ENCODE assay signal across 8 mouse cellular contexts in the genomic region with DNA sequence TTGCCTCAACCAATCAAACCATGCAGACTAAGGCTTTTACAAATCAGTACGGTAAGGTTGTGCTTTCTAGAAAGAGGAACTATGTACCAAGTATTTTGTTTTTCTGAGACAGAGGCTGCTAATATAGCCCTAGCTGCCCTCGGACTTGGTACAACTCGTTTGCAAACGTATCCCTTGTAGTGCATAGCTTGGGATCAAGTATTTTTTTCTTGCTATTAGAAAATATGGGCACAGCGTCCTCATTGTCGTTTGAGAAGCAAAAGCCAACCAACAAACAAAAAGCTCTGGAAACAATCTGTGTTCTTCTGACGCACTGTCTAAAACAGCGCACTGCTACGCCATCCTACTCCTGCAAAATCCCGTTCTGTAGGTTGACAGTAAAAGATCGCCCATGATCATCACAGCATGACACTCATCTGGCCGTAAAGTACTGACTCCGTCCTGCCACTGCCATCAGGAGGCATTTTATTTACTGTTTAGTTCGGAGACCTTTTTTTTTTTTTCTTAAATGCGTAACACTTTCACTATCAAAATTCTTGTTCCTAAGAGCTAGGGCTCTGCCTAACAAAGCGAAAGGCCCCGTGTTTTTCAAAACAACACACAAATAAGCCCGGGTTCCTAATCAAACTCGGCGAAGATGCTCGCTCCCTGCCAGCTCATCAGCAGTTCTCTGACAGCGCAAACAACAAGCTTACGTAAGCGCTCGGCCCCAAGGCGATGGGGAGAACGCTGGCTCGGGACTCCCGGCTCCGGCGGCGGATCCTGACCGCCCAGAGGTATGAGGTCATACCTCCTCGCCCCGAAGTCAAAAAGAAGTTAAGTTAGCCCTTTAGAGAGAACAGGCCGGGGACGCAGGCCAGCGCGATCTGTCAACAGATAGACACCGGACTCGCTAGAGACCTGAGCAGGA. TPM values are rescaled to one million over a fixed set of nuclear protein-coding genes. Genes with fewer than 3 reads are reported as not detected.
DNase-seq lines count a peak whose midpoint lies in the region; ATAC-seq and TF ChIP-seq lines count a peak whose summit lies in the region.

No protein-coding gene starts in this region.

- peak overlapping the region; percentile 93 for H3K27ac ChIP-seq in embryonic facial prominence, embryonic 12.5 days
- peak overlapping the region; percentile 92 to 99; a peak in 3 of 4 replicates for H3K27ac ChIP-seq in heart, embryonic 14.5 days (replicated peaks in 1 of 2; ENCODE audit: control insufficient read depth in 1 of 2, insufficient read depth in 1 of 2, low read depth in 2 of 2, low read length in 2 of 2)
- H3K27ac ChIP-seq in kidney, postnatal 0 days: peak overlapping the region; percentile 92
- H3K27ac ChIP-seq in lung, embryonic 15.5 days: peak overlapping the region; percentile 88

- no peak for ATAC-seq in embryonic facial prominence, embryonic 12.5 days (ENCODE audit: insufficient number of reproducible peaks, insufficient read depth, low FRiP score, low TSS enrichment)
- ATAC-seq in heart, embryonic 14.5 days (ENCODE audit: insufficient number of reproducible peaks, insufficient read depth, low FRiP score, low read depth): 0 out of 2 replicates have a peak, but pooled peaks have one; percentile 4
- no peak for ATAC-seq in kidney, postnatal 0 days (replicated peaks; ENCODE audit: low FRiP score, low read depth)
- 0 out of 2 replicates have a peak, but pooled peaks have one; percentile 15 for ATAC-seq in lung, embryonic 15.5 days (ENCODE audit: borderline replicate concordance, extremely low read depth, low FRiP score, low TSS enrichment)

- DNase-seq in cerebellum, adult 11 months: peak; percentile 32
- DNase-seq in cerebellum, postnatal 10 days: no peak
- peak; percentile 35 for DNase-seq in R1 (ENCODE audit: low read depth, low spot score)
- no peak for DNase-seq in kidney, postnatal 0 days (ENCODE audit: low spot score)
- DNase-seq in right cerebral cortex, postnatal 14 days: peak; percentile 32

- H3K4me3 ChIP-seq in embryonic facial prominence, embryonic 12.5 days: peak overlapping the region; percentile 99
- peak overlapping the region; percentile 88 to 92 for H3K4me3 ChIP-seq in heart, embryonic 14.5 days (ENCODE audit: control insufficient read depth in 1 of 2, insufficient read depth in 1 of 2, low read depth in 1 of 2, low read length in 2 of 2)
- H3K4me3 ChIP-seq in kidney, postnatal 0 days (replicated peaks; ENCODE audit: low read depth, low read length): peak overlapping the region; percentile 93
- peak overlapping the region; percentile 66 for H3K4me3 ChIP-seq in lung, embryonic 15.5 days

- H3K4me2 ChIP-seq in embryonic facial prominence, embryonic 12.5 days (replicated peaks): peak overlapping the region; percentile 100
- H3K4me2 ChIP-seq in heart, embryonic 14.5 days (ENCODE audit: low read length): peak overlapping the region; percentile 97
- H3K4me2 ChIP-seq in kidney, postnatal 0 days (ENCODE audit: low read length): peak overlapping the region; percentile 91
- peak overlapping the region; percentile 96 for H3K4me2 ChIP-seq in lung, embryonic 15.5 days

- peak overlapping the region; percentile 94 for H3K9ac ChIP-seq in embryonic facial prominence, embryonic 12.5 days
- H3K9ac ChIP-seq in heart, embryonic 14.5 days (ENCODE audit: low read length): peak overlapping the region; percentile 91
- H3K9ac ChIP-seq in kidney, postnatal 0 days (ENCODE audit: low read depth, low read length): peak overlapping the region; percentile 96
- peak overlapping the region; percentile 80 for H3K9ac ChIP-seq in lung, embryonic 15.5 days

- peaks cover 25% of the 10 kb centered on the region for H3K4me1 ChIP-seq in embryonic facial prominence, embryonic 12.5 days
- H3K4me1 ChIP-seq in heart, embryonic 14.5 days (ENCODE audit: control insufficient read depth in 2 of 2, insufficient read depth in 2 of 2, low read length in 2 of 2): peaks cover 9 to 33% of the 10 kb centered on the region in 2 experiments
- H3K4me1 ChIP-seq in kidney, postnatal 0 days (replicated peaks; ENCODE audit: insufficient read depth, low read length): peaks cover 19% of the 10 kb centered on the region
- H3K4me1 ChIP-seq in lung, embryonic 15.5 days: peaks cover 27% of the 10 kb centered on the region

- H3K27me3 ChIP-seq in embryonic facial prominence, embryonic 12.5 days: no peaks in the 10 kb centered on the region
- no peaks in the 10 kb centered on the region for H3K27me3 ChIP-seq in heart, embryonic 14.5 days (ENCODE audit: control insufficient read depth, insufficient read depth, low read length)
- no peaks in the 10 kb centered on the region for H3K27me3 ChIP-seq in kidney, postnatal 0 days (ENCODE audit: insufficient read depth, low read length)
- no peaks in the 10 kb centered on the region for H3K27me3 ChIP-seq in lung, embryonic 15.5 days

- H3K9me3 ChIP-seq in embryonic facial prominence, embryonic 12.5 days: no peaks in the 10 kb centered on the region
- H3K9me3 ChIP-seq in heart, embryonic 14.5 days (ENCODE audit: control insufficient read depth, low read length): no peaks in the 10 kb centered on the region
- no peaks in the 10 kb centered on the region for H3K9me3 ChIP-seq in kidney, postnatal 0 days (replicated peaks; ENCODE audit: low read length)
- no peaks in the 10 kb centered on the region for H3K9me3 ChIP-seq in lung, embryonic 15.5 days

- TF ChIP-seq CTCF in kidney, postnatal 0 days (IDR thresholded peaks at IDR 0.05; ENCODE audit: low read depth): no peak

- 19% methylated on average over 39 of the region's 41 CpGs for WGBS in embryonic facial prominence, embryonic 12.5 days
- 17% methylated on average over 41 of the region's 41 CpGs for WGBS in heart, embryonic 14.5 days
- WGBS in kidney, postnatal 0 days: 18% methylated on average over 41 of the region's 41 CpGs
- 16% methylated on average over 41 of the region's 41 CpGs for WGBS in lung, embryonic 15.5 days

- peaks cover 35% of the 10 kb centered on the region for H3K36me3 ChIP-seq in embryonic facial prominence, embryonic 12.5 days
- H3K36me3 ChIP-seq in heart, embryonic 14.5 days (ENCODE audit: control insufficient read depth, insufficient read depth, low read length): peaks cover 50% of the 10 kb centered on the region
- peaks cover 18% of the 10 kb centered on the region for H3K36me3 ChIP-seq in kidney, postnatal 0 days (ENCODE audit: insufficient read depth, low read length)
- peaks cover 34% of the 10 kb centered on the region for H3K36me3 ChIP-seq in lung, embryonic 15.5 days

RNA-seq across cellular contexts. Expression of a gene that starts 0.8 kb away (rescaled TPM):
- polyA plus RNA-seq in embryonic facial prominence, embryonic 12.5 days (2016; fragmentation: Nextera tagmentation; extraction: Ambion mirVana): 23.1 and 26.5 TPM in 2 replicates
- 16.6 and 18.2 TPM in 2 replicates for polyA plus RNA-seq in heart, embryonic 14.5 days (2014; fragmentation: Nextera tagmentation; extraction: Ambion mirVana)
- polyA plus RNA-seq in kidney, postnatal 0 days (2015; fragmentation: Nextera tagmentation; extraction: Ambion mirVana): 8.3 and 11.1 TPM in 2 replicates
- 16.7 and 19.5 TPM in 2 replicates for polyA plus RNA-seq in lung, embryonic 15.5 days (2015; fragmentation: Nextera tagmentation; extraction: Ambion mirVana)

RNA-seq across cellular contexts. Expression of a gene that starts 1.0 kb away (rescaled TPM):
- 87.3 and 93.1 TPM in 2 replicates for polyA plus RNA-seq in embryonic facial prominence, embryonic 12.5 days (2016; fragmentation: Nextera tagmentation; extraction: Ambion mirVana)
- polyA plus RNA-seq in heart, embryonic 14.5 days (2014; fragmentation: Nextera tagmentation; extraction: Ambion mirVana): 80.4 and 91.8 TPM in 2 replicates
- 154 and 169 TPM in 2 replicates for polyA plus RNA-seq in kidney, postnatal 0 days (2015; fragmentation: Nextera tagmentation; extraction: Ambion mirVana)
- polyA plus RNA-seq in lung, embryonic 15.5 days (2015; fragmentation: Nextera tagmentation; extraction: Ambion mirVana): 91.7 and 91.9 TPM in 2 replicates

RNA-seq across cellular contexts. Expression of a gene that starts 1.1 kb away (rescaled TPM):
- polyA plus RNA-seq in embryonic facial prominence, embryonic 12.5 days (2016; fragmentation: Nextera tagmentation; extraction: Ambion mirVana): 12.7 and 13.5 TPM in 2 replicates
- polyA plus RNA-seq in heart, embryonic 14.5 days (2014; fragmentation: Nextera tagmentation; extraction: Ambion mirVana): 4.7 and 5.9 TPM in 2 replicates
- 7.7 and 9.3 TPM in 2 replicates for polyA plus RNA-seq in kidney, postnatal 0 days (2015; fragmentation: Nextera tagmentation; extraction: Ambion mirVana)
- 6.8 and 7.8 TPM in 2 replicates for polyA plus RNA-seq in lung, embryonic 15.5 days (2015; fragmentation: Nextera tagmentation; extraction: Ambion mirVana)

RNA-seq across cellular contexts. Expression of a gene that starts 22.5 kb away (rescaled TPM):
- 10.9 and 20.4 TPM in 2 replicates for polyA plus RNA-seq in embryonic facial prominence, embryonic 12.5 days (2016; fragmentation: Nextera tagmentation; extraction: Ambion mirVana)
- polyA plus RNA-seq in heart, embryonic 14.5 days (2014; fragmentation: Nextera tagmentation; extraction: Ambion mirVana): 8.7 and 11.0 TPM in 2 replicates
- polyA plus RNA-seq in kidney, postnatal 0 days (2015; fragmentation: Nextera tagmentation; extraction: Ambion mirVana): 6.0 and 13.1 TPM in 2 replicates
- polyA plus RNA-seq in lung, embryonic 15.5 days (2015; fragmentation: Nextera tagmentation; extraction: Ambion mirVana): 9.3 and 10.0 TPM in 2 replicates

RNA-seq across cellular contexts. Expression of a gene that starts 52.2 kb away (rescaled TPM):
- polyA plus RNA-seq in embryonic facial prominence, embryonic 12.5 days (2016; fragmentation: Nextera tagmentation; extraction: Ambion mirVana): 1.4 and 2.0 TPM in 2 replicates
- 0.36 TPM in 2 replicates for polyA plus RNA-seq in heart, embryonic 14.5 days (2014; fragmentation: Nextera tagmentation; extraction: Ambion mirVana)
- polyA plus RNA-seq in kidney, postnatal 0 days (2015; fragmentation: Nextera tagmentation; extraction: Ambion mirVana): 0.76 and 0.83 TPM in 2 replicates
- polyA plus RNA-seq in lung, embryonic 15.5 days (2015; fragmentation: Nextera tagmentation; extraction: Ambion mirVana): 0.26 and 0.35 TPM in 2 replicates

Comparison
In these comparisons a context has a peak if more than half of its experiments do, and no peak if none do; other contexts are left out.
1. DNase-seq: peak in cerebellum, adult 11 months (single experiment), R1 (single experiment) and right cerebral cortex, postnatal 14 days (single experiment); none in cerebellum, postnatal 10 days (0 of 2) and kidney, postnatal 0 days (single experiment).
2. ATAC-seq: peak in heart, embryonic 14.5 days (single experiment) and lung, embryonic 15.5 days (single experiment); none in embryonic facial prominence, embryonic 12.5 days (single experiment) and kidney, postnatal 0 days (single experiment).
3. Peak in every context shown above with its lines, with median percentiles within 50 percentile points of each other: H3K27ac ChIP-seq, H3K4me2 ChIP-seq, H3K4me3 ChIP-seq and H3K9ac ChIP-seq.